1 mouse cellular context compared by ENCODE assay signal in the genomic region with DNA sequence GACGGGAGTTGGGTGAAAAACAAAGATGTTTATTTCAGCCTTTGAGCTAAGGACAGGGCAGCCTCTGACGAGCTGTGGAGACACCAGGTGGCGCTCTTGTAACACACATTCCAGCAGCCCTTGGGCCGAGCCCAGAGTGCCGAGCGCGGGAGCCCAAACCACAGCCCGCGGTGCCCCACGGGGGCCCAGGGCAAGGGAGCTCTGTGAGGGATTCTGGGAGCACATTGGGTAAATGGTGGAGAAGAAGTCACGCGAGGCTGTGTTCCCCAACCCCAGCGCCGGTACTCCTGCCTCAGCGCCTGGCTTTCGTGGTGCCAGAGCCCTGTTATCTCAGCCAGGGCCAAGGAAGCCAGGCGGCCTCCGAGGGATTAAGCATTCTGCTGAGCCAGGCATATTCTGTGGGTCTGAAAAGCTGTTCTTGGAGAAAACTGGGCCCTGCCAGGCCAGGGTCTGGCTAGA.
TF ChIP-seq lines count a peak whose summit lies in the region.

No protein-coding gene starts in this region.

TF ChIP-seq in CH12.LX, 34 proteins besides CTCF, POLR2A, EP300 and RAD21:
- TF ChIP-seq NELFE (IDR thresholded peaks at IDR 0.05; ENCODE audit: low read depth, low read length) (peak; percentile 21; the same call in 1 of the 2 replicates), MEF2A (IDR thresholded peaks at IDR 0.05; ENCODE audit: borderline replicate concordance, low read depth, low read length) (peak; percentile 26; the same call in 1 of the 2 replicates), SMC3 (IDR thresholded peaks at IDR 0.05; ENCODE audit: low read depth, low read length) (peak; percentile 97), ZC3H11A (IDR thresholded peaks at IDR 0.05; ENCODE audit: low read depth, low read length) (peak; percentile 87), KAT2A (IDR thresholded peaks at IDR 0.05; ENCODE audit: insufficient replicate concordance, low read length) (no peak), MAX (IDR thresholded peaks at IDR 0.05; ENCODE audit: low read length) (0 out of 2 replicates have a peak, but pooled peaks have one; percentile 14)
